Mouse (Mus musculus) neural tube, embryonic 10.5 days (tissue): ENCODE results near the gene Lyar.

ENCODE experiments used
- DNase-seq: peaks from one replicate; pipeline ENCODE4 v3.0.0-alpha.2; 2017; ENCODE audit warnings: low spot score; ENCODE audit errors: extremely low spot score

Lyar gene

DNA sequence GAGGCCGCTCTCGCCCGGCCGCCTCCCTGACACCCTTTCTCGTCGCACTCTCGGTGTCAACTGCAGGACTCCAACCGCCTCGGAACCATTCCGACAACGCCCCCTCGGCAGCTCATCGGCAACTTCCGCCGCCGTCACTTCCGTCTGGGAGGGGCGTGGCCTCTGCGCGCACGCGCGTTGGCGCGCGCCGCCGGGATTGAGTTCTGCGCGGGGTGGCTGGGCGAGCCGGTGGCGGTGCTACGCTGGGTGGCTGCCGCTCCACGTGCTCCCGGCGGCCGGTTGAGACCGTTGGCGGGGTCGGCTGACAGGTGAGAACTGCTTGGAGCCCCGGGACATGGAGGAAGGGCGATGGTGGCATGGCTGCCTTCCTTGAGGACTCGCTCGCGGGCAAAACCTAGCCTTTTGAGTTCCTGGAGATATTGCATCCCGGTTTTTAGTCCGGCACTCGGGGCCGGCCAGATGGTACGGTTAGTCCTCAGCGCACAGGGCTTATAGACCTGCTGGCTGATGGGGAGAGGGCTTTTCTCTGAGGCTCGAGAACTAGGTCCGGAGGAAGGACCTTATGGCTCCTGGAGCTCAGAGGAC, at the start of gene Lyar, which contains the start of gene Zbtb49:
Lyar (plus strand) TSS at position 143 of the 585 bp plus-strand sequence.
Zbtb49 (minus strand) TSS at position 130 of the 585 bp plus-strand sequence.
- peak; percentile 98 for DNase-seq

GRCm38 (mm10) chr5:38173766-38174165, 46.5 kb upstream of the Lyar start:
- no peak for DNase-seq

DNA sequence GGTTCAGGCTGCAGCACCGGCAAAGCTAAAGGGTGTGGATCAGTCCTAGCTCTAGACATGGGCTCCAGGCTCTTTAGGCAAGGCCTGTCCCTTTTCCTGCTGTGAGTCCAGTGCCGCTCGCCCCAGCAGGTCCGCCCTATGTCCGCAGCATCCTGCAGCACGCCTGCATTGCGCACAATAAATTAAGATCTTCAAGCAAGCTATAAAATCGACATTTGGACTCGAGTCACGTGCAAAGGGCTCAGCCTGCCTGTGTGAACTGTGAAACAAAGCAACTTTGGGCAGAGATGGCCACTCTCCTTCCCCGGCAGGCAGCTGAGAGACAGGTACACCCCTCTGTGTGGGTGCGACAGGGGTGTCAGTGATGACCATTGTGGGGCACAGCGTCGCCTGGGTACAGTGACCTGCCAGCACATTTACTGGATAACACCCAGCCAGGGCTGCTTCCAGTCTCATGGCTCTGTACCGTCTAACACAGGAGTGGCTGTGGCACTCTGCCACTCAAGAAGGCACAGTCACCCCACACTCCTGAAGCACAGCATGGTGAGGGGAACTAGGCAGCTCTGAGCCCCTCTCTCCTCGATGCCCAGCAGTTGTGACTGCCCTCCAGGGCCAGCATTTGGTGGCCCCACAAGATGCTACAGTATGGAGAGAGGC, 45.9 kb upstream of the Lyar start:
- DNase-seq, result no peak

DNA sequence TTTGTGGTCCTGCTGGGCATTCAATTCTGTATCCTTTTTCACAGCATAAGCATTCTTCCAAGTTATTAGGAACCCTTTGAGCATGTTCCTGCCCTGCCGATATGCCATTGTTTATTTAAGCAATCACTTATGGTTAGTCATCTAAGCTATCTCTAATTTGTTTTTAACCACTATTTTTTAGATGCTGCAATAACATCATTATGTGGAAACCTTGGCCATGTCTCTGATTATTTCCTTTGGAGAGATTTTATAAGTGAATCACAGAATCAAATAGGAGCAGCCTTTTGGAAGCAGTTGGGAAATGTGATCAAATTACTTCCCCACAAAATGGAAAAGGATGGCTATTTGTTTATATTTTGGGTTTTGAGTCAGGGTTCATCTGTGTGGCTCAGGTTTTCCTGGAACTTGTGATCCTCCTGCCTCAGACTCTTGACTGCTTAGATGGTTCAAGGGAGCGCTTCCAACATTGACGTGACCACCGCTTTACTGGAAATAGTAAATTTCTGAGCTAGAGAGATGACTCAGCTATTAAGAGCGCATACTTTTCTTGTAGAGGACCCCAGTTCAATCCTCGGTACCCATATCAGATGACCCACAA, 35.5 kb upstream of the Lyar start:
- DNase-seq, result no peak

DNA sequence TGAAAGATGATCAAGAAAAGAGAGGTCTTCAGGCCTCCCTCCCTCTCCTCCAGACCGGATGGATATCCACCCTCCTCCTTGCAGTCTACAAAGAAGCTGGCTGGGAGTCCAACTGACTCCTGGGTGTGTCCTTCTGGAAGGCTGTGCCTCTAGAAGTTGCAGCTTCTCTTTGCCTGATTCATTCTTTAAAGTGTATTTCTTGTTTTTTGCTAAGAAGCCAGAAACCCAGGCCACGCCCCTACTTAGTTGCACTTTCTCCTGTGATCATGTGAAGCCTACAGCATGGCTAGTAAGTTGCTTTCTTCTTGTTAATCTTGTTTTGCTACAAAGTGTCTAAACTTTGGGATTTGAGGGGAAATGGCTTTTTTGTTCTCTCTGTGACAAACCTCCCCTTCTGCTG, 33.3 kb upstream of the Lyar start:
- no peak for DNase-seq

DNA sequence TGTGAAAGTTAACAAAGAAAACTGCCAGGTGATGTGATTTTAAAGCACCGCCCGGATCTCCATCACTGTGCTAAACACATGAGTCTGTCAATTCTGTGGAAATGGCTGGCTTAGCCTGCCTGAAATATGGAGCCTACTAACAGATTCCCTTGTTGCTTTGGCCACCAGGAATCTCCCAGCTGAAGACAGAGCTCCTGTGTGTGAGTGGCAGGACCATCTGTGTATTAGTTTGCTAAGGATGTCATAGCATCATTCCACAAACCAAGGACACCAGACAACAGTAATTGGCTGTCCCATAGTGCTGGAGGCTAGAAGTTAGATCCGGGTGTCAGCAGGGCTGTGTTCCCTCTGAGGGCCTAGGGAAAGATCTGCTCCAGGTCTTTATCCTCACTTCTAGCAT, 29.4 kb upstream of the Lyar start:
- DNase-seq, result no peak

DNA sequence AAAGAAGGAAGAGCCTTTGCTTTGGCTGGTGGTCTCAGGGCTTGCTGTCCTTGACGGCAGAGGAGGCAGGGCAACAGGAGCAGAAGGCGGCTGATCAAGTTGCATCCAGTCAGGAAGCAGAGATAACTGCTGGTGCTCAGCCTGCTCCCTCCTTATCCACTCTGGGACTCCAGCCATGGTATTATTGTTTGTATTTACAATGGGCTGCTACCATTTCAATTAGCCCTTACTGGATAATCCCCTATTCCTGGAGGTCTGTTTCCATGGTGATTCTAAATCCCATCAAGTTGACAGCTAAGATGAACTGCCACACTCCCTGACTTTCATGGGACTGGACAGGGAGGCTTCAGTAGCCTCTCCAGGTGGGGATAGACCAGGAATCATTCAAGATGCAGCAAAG, 25.3 kb upstream of the Lyar start:
- no peak for DNase-seq

GRCm38 (mm10) chr5:38195941-38196340, 24.3 kb upstream of the Lyar start:
- DNase-seq, result no peak

GRCm38 (mm10) chr5:38196821-38197481, 23.3 kb upstream of the Lyar start:
- no peak for DNase-seq

DNA sequence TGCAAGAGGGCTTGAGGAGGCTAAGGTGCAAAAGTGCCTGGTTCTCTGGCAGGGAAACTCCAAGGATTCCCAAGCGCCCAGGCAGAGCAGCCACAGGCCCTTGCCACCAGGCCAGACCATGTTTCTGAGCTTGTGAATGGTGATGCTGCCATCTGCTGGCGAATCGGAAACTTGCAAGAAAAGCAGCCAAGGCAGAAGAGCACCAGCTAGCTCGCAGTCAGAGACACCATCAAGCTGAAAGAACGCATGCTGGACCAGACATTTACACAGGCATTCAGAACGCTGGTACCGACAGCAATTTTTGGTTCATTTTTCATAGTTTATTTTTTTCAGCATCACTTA, 22.8 kb upstream of the Lyar start:
- DNase-seq, result peak; percentile 91

- no peak for DNase-seq
These were observed 20.6 kb upstream of the Lyar start for GRCm38 (mm10) chr5:38199686-38200085.

DNA sequence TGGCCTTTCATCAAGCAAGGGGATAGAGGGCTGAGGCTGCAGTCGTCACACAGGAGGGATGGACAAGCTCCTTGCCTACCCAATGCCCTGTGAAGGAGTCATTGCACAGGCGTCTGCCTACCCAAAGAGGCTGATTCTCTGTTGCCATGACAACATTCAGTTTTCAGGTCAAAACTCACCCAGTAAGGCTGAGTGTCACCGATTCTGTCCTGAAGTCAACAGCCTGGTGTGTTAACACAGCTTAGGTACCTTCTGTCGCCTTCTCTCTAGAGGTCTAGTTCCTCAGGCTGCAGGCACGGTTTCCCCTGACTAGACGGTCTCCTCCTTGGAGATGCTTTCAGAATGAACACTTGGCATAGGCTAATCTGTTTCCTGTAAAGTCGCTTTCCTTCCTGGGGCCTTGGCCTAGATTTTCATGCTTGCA, 15.0 kb upstream of the Lyar start:
- DNase-seq, result no peak

DNA sequence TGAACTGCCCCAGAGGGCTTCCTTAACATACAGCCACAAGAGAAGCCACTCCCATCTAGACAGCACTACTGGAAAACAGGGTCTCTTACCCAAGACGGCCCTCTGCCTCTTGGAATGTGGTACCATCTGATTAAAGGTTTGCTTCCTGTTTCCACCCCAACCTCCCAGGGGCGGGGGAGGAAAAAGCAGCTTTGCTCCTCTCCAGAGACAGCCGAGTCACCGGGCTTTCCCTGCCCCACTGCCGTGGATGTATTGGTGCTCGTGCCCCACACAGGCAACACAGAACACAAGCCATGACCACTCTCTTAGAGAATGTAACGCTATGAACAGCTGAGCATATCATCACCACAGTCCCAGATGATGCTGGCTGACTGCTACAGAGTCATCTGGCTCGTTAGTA, 11.3 kb upstream of the Lyar start:
- no peak for DNase-seq

DNA sequence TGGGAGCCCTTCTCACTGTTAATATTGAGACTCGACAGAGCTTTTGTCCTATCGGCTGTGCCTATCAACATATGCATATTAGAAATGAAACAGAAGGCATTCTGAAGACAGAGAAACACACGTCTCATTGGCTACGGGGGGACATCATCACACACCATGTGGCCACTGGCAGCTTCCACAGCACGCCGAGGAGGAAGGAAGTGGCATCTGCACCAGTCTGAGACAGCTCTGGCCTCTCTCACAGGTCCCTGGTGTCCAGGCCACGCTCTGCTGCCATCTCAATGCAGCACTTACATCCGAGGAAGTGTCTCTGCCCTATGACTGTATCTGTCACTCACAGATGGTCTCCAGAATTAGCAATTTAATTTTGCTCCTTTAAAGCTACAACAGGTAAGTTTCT, 8.6 kb upstream of the Lyar start:
- no peak for DNase-seq

DNA sequence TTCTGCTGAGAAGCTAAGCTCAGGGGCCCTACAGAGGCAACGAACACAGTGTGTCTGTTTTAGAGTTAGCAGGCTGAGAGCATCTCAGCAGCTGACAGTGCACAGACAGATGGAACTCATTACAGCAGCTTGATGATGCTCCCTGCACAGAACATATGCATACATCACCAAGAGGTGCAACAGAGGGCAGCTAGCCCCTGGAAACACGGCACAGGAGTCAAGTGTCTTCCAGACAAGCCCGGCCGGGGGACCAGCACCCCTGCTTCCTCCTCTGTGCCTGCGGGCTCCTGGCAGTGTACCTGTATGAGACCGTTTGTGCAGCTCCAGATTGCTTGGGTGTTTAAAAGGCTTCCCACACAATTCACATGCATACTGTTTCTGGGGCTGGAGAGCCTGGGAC, 7.3 kb upstream of the Lyar start:
- peak; percentile 30 for DNase-seq

- DNase-seq, result no peak
These were observed 431 bp upstream of the Lyar start for GRCm38 (mm10) chr5:38219771-38220307.

GRCm38 (mm10) chr5:38235422-38235821, 15.2 kb downstream of the Lyar start:
- peak; percentile 65 for DNase-seq

DNA sequence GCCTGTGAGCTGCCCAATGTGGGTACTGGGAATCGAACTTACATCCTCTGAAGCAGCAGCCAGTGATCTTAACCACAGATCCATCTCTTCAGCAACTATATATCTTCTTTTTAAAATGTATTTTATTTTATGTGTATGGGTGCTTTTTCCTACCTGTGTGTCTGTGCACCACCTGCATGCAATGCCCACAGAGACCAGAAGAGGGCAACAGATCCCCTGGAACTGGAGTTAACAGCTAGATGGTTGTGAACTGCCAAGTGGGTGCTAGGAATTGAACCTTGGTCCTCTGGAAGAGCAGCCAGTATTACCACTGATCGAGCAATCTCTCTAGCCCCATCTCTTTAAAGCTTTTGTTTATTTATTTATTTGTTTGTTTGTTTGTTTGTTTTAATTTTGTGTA, 16.4 kb downstream of the Lyar start:
- no peak for DNase-seq

DNA sequence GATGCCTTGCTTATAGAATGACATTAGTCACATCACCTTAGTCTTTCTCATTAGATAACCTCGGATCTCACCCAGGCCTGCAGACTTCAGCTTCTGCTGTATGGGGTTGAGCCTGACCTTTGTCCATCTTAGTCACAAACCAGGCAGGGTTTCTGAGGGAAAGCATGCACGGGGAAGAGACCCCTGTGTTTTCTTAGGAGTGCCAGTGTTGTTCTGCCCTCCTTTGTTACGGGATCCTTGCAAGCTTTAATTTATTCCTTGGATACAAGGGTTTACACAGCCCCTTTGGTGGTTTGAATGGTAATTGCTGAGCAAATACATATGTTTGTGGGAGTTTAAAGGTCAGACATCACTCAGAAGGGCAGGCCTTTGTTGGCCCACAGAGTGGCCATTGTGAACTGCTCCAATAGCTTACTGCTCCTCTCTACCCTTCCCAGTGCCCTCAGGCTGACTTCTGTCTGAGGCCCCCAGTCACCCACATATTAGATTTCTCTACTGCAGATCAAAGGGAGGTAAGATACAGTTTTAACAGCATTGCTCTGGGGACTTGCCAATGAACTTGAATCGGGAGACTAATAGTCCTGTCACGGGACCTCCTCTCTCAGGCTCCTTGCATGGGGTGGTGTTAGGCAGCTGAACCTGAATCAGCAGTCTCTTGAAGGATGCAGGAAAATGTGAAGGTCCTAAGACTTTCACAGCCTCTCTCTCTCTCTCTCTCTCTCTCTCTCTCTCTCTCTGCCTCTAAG, 20.6 kb downstream of the Lyar start:
- DNase-seq, result peak; percentile 50

DNA sequence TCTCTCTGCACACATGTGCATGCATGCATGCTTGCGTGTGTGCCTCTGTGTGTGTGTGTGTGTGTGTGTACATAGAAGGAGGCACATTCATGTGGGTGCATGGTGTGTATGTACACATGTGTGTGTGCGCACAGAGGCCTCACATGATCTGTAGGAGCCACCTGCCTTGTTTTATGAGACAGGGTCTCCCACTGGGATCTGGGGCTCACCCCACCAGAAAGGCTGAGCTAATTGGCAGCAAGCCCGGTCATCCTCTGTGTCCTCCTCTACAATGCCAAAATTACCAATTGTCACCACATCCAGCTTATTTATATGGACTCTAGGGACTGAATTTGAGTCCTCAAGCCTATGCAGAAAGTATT, 21.2 kb downstream of the Lyar start:
- DNase-seq, result no peak

- DNase-seq, result no peak
These were observed 21.7 kb downstream of the Lyar start for GRCm38 (mm10) chr5:38241966-38242365.

DNA sequence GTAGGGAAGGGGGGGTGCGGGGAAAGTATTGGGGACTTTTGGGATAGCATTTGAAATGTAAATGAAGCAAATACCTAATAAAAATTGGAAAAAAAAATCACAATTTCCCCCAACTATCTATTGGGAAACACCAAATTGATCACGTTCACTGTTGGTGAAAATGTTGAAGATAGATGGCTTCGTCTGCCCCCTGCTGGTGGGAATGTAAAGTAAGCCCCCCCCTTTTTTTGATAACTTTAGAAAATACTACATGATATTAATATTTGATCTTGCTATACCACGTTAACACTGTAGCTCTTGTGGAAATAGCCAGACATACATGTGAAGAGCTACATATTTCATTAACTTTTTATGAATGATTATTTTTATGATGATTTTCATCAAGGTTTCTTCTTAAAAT, 34.9 kb downstream of the Lyar start:
- no peak for DNase-seq
